Mouse (Mus musculus) neural tube, embryonic 11.5 days (tissue): ENCODE results near the gene B4gat1. TPM values are rescaled to one million over a fixed set of nuclear protein-coding genes. Genes with fewer than 3 reads are reported as not detected.

Source experiments
- ATAC-seq: fragments of 200-750 bp; cut with Nextera tagmentation; 2 replicates; pipeline ENCODE4 v1.8.0; 2017; ENCODE audit warnings: moderate number of reproducible peaks, mild to moderate bottlenecking, moderate TSS enrichment, moderate library complexity; ENCODE audit not compliant: insufficient read depth, low FRiP score, low TSS enrichment
- DNase-seq: peaks from one replicate; pipeline ENCODE4 v3.0.0-alpha.2; 2015; ENCODE audit warnings: low spot score
- H3K27ac ChIP-seq: fragments of 300-500 bp; sonication (generic); 2 replicates; pipeline ENCODE4 v1.5.1; 2014; ENCODE audit warnings: low read depth, mild to moderate bottlenecking, low read length
- H3K27me3 ChIP-seq: fragments of 300-500 bp; sonication (generic); 2 replicates; pipeline ENCODE4 v1.6.1; 2014; ENCODE audit warnings: mild to moderate bottlenecking, low read length, mixed read lengths; ENCODE audit not compliant: control insufficient read depth, insufficient read depth
- H3K36me3 ChIP-seq: fragments of 300-500 bp; sonication (generic); 2 replicates; pipeline ENCODE4 v1.6.1; 2014; ENCODE audit warnings: mild to moderate bottlenecking, low read length, moderate library complexity, mixed read lengths; ENCODE audit not compliant: control insufficient read depth, insufficient read depth
- H3K4me1 ChIP-seq: fragments of 300-500 bp; sonication (generic); 2 replicates; pipeline ENCODE4 v1.6.1; 2014; ENCODE audit warnings: low read length, mixed read lengths; ENCODE audit not compliant: control insufficient read depth, insufficient read depth
- H3K4me2 ChIP-seq: fragments of 300-500 bp; sonication (generic); 2 replicates; pipeline ENCODE4 v1.6.1; 2014; ENCODE audit warnings: low read depth, mild to moderate bottlenecking, moderate library complexity
- H3K4me3 ChIP-seq: fragments of 300-500 bp; sonication (generic); 2 replicates; pipeline ENCODE4 v1.5.1; 2014; ENCODE audit warnings: low read depth, low read length
- H3K9ac ChIP-seq: fragments of 300-500 bp; sonication (generic); 2 replicates; pipeline ENCODE4 v1.6.1; 2014; ENCODE audit warnings: mild to moderate bottlenecking, low read length
- H3K9me3 ChIP-seq: fragments of 300-500 bp; sonication (generic); 2 replicates; pipeline ENCODE4 v1.6.1; 2016; ENCODE audit warnings: low read length; ENCODE audit not compliant: control insufficient read depth
- WGBS: fragments of 180-500 bp; shearing (Covaris S2); extraction: QIAGEN DNeasy Blood & Tissue Kit; methylation state at CpG from one replicate; pipeline ENCODE4 v1.1.7; 2014; 5-methylcytosine and 5-hydroxymethylcytosine counted together
- polyA plus RNA-seq: library from polyadenylated mRNA; unstranded; fragments of >200 nt; fragmentation: Nextera tagmentation; extraction: Ambion mirVana; gene quantifications from 2 replicates; pipeline ENCODE4 v1.2.1, GENCODE M21; 2014

Gene B4gat1
- polyA plus RNA-seq, 1 experiment from 2014 or later: 39.8 TPM

- H3K36me3 ChIP-seq: no peaks in the 10 kb centered on the region
- WGBS: 78% methylated on average over 7 of the region's 7 CpGs
- H3K9me3 ChIP-seq: no peaks in the 10 kb centered on the region
- peaks cover 33% of the 10 kb centered on the region for H3K4me1 ChIP-seq
- H3K27me3 ChIP-seq: peaks cover 33% of the 10 kb centered on the region
- H3K9ac ChIP-seq: no peak overlapping the region; the same call in 1 of the 2 replicates
- 0 out of 2 replicates have a peak overlapping the region, but pooled peaks have one; percentile 6 for H3K4me3 ChIP-seq
- no peak for DNase-seq
- H3K27ac ChIP-seq: no peak overlapping the region
- no peak for ATAC-seq
- peak overlapping the region; percentile 12 for H3K4me2 ChIP-seq
Measured at GRCm38 (mm10) chr19:5069978-5070377, 31.4 kb downstream of the B4gat1 start.

DNA sequence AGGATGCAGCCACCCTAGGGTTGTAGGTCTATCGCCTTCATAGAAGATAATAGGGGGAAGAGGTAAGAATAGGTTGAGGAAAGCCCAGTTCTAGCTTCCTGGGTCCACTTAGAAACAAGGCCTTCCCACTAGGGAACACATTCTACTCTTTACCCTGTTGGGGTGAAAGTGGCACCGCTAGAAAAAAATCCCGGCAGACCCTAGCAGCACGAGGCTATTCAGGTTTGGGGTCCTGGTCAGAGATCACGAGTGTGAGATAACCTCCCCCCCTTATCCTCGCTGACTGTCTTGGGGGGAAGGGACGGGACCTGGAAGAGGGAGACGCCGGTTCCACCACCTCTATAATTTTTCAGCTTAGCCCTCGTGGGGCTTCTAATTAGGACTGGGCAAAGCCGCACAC, 32.5 kb downstream of the B4gat1 start:
- Histone ChIP-seq H3K9ac (peak overlapping the region; percentile 63), H3K27ac (peak overlapping the region; percentile 84), H3K9me3 (no peaks in the 10 kb centered on the region), H3K27me3 (peaks cover 33% of the 10 kb centered on the region), H3K4me1 (peaks cover 33% of the 10 kb centered on the region), H3K4me3 (peak overlapping the region; percentile 31), H3K4me2 (peak overlapping the region; percentile 53), H3K36me3 (no peaks in the 10 kb centered on the region)
- 4% methylated on average over 11 of the region's 11 CpGs for WGBS
- ATAC-seq: no peak
- DNase-seq: no peak

GRCm38 (mm10) chr19:5071545-5072369, 33.1 kb downstream of the B4gat1 start:
- H3K27me3 ChIP-seq: peaks cover 33% of the 10 kb centered on the region
- H3K9me3 ChIP-seq: no peaks in the 10 kb centered on the region
- peak overlapping the region; percentile 63 for H3K9ac ChIP-seq
- WGBS: under 1% methylated on average over 40 of the region's 40 CpGs
- DNase-seq (peak; percentile 92), ATAC-seq (peak; percentile 86)
- peak overlapping the region; percentile 53 for H3K4me2 ChIP-seq
- peaks cover 33% of the 10 kb centered on the region for H3K4me1 ChIP-seq
- H3K4me3 ChIP-seq: peak overlapping the region; percentile 31
- peak overlapping the region; percentile 84 for H3K27ac ChIP-seq
- H3K36me3 ChIP-seq: no peaks in the 10 kb centered on the region

DNA sequence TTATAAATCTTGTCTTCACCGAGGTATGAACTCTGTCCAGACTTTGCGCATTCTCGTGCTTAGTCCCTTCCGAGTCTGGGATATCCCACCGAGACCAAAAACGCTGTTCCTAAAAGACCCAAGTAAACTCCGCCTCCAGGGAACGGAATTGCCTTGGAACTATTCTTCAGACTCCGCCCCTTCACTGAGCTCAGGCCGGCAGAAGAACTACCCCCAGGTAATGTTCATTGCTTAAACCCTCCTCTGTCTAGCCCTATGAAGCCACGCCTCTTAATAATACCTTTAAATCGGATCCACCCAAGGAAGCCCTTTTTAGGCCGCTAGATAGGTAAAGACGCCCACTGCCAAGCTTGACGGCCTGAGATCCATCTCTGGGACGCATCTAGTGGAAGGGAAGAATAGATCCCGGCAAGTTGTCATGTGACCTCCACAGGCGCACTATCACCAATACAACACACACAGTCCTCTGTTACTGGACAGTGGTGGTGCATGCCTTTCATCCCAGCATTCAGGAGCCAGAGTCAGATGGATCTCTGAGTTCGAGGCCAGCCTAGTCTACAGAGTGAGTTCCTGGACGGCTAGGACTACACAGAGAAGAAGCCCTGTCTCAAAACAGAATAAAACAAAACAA, 33.9 kb downstream of the B4gat1 start:
- peak; percentile 66 for DNase-seq
- peaks cover 28% of the 10 kb centered on the region for H3K27me3 ChIP-seq

GRCm38 (mm10) chr19:5073028-5073427, 34.4 kb downstream of the B4gat1 start:
- Histone ChIP-seq H3K4me2 (peak overlapping the region; percentile 53; the same call in 1 of the 2 replicates), H3K36me3 (no peaks in the 10 kb centered on the region), H3K27me3 (peaks cover 25% of the 10 kb centered on the region), H3K9ac (no peak overlapping the region), H3K4me1 (peaks cover 22% of the 10 kb centered on the region), H3K4me3 (peak overlapping the region; percentile 31), H3K27ac (no peak overlapping the region), H3K9me3 (no peaks in the 10 kb centered on the region)
- 3% methylated on average over 15 of the region's 15 CpGs for WGBS
- peak; percentile 82 for DNase-seq
- no peak for ATAC-seq

More for the DNA sequence above, 33.9 kb downstream of the B4gat1 start:
- ATAC-seq: peak; percentile 20; the same call in 1 of the 2 replicates
- Histone ChIP-seq H3K36me3 (no peaks in the 10 kb centered on the region), H3K27ac (0 out of 2 replicates have a peak overlapping the region, but pooled peaks have one; percentile 17), H3K9ac (no peak overlapping the region), H3K4me3 (peak overlapping the region; percentile 31), H3K4me2 (peak overlapping the region; percentile 53), H3K9me3 (no peaks in the 10 kb centered on the region), H3K4me1 (peaks cover 27% of the 10 kb centered on the region)
- WGBS: 2% methylated on average over 20 of the region's 20 CpGs

DNA sequence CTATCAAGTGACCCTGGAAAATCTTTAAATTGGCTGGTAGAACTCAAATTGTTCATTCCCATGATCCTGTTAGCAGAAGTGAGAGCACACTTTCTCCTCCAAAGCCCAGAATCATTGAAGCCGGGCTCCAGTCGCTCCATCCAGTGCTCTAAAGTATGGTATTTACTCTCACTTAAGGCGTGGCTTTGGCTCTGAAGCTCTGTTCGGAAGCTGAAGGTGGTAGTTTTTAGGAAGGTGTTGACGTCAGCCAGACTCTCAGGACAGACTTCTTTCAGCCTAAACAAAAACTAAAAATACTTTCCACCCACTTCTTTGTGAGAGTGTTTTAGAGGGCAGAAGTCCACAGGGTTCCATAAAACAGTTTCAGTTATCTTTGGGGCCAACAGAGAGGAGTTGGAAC, 34.9 kb downstream of the B4gat1 start:
- DNase-seq (no peak), ATAC-seq (no peak)
- H3K4me2 ChIP-seq: no peak overlapping the region
- peaks cover 17% of the 10 kb centered on the region for H3K4me1 ChIP-seq
- 47% methylated on average over 5 of the region's 5 CpGs for WGBS
- H3K27me3 ChIP-seq: peaks cover 20% of the 10 kb centered on the region
- no peak overlapping the region for H3K9ac ChIP-seq
- H3K4me3 ChIP-seq: no peak overlapping the region
- no peaks in the 10 kb centered on the region for H3K36me3 ChIP-seq
- no peaks in the 10 kb centered on the region for H3K9me3 ChIP-seq
- H3K27ac ChIP-seq: no peak overlapping the region

DNA sequence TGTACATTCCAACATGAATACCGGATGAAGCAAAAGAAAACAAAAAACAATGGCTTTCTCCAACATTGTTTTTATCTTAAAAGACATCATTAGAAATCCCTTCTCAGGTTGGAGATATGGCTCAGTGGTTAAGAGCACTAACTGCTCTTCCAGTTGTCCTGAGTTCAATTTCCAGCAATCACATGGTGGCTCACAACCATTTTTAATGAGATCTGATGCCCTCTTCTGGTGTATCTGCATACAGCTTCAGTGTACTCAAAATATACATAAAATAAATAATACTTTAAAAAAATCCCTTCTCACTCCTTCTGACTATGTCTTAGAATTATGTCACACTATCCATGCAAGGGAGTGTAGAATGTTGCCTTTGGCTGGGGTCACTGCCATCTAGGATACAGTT, 40.7 kb downstream of the B4gat1 start:
- no peaks in the 10 kb centered on the region for H3K36me3 ChIP-seq
- ATAC-seq: no peak
- H3K4me2 ChIP-seq: no peak overlapping the region
- 90% methylated on average over 1 of the region's 1 CpGs for WGBS
- no peak overlapping the region for H3K4me3 ChIP-seq
- H3K9ac ChIP-seq: no peak overlapping the region
- no peak overlapping the region for H3K27ac ChIP-seq
- no peak for DNase-seq
- no peaks in the 10 kb centered on the region for H3K4me1 ChIP-seq
- peaks cover 42% of the 10 kb centered on the region for H3K27me3 ChIP-seq
- H3K9me3 ChIP-seq: no peaks in the 10 kb centered on the region

GRCm38 (mm10) chr19:5082005-5082404, 43.4 kb downstream of the B4gat1 start:
- no peak for ATAC-seq
- no peaks in the 10 kb centered on the region for H3K36me3 ChIP-seq
- H3K4me3 ChIP-seq: no peak overlapping the region
- peaks cover 65% of the 10 kb centered on the region for H3K27me3 ChIP-seq
- no peak overlapping the region for H3K9ac ChIP-seq
- H3K27ac ChIP-seq: no peak overlapping the region
- H3K9me3 ChIP-seq: no peaks in the 10 kb centered on the region
- no peaks in the 10 kb centered on the region for H3K4me1 ChIP-seq
- no peak for DNase-seq
- H3K4me2 ChIP-seq: no peak overlapping the region
- 67% methylated on average over 18 of the region's 18 CpGs for WGBS
